Mouse (Mus musculus) testis, adult 2 months (tissue): ENCODE measurements around the gene Dera. TPM values are rescaled to one million over a fixed set of nuclear protein-coding genes. Genes with fewer than 3 reads are reported as not detected.

ENCODE experiments used
- H3K27ac ChIP-seq: fragments of 200-500 bp; 2 replicates; pipeline ENCODE4 v1.5.1; 2012; ENCODE audit warnings: low read depth, low read length; ENCODE audit not compliant: control insufficient read depth, insufficient read depth
- H3K27me3 ChIP-seq: fragments of 200-500 bp; 2 replicates; pipeline ENCODE4 v1.6.1; 2012; ENCODE audit warnings: mild to moderate bottlenecking, low read length, moderate library complexity; ENCODE audit not compliant: control insufficient read depth, insufficient read depth
- H3K36me3 ChIP-seq: fragments of 200-500 bp; 2 replicates; pipeline ENCODE4 v1.6.1; 2012; ENCODE audit warnings: mild to moderate bottlenecking, low read length; ENCODE audit not compliant: control insufficient read depth, insufficient read depth
- H3K4me1 ChIP-seq: fragments of 200-500 bp; 2 replicates; pipeline ENCODE4 v1.6.1; 2012; ENCODE audit warnings: low read length; ENCODE audit not compliant: control insufficient read depth, insufficient read depth
- H3K4me3 ChIP-seq: fragments of 200-500 bp; 2 replicates; pipeline ENCODE4 v1.5.1; 2012; ENCODE audit warnings: low read depth, mild to moderate bottlenecking, low read length, moderate library complexity, mixed read lengths; ENCODE audit not compliant: control insufficient read depth
- CTCF ChIP-seq: fragments of 200-500 bp; IDR thresholded peaks from 2 replicates; pipeline ENCODE4 v1.5.1; 2012; ENCODE audit warnings: low read depth, mild to moderate bottlenecking, inconsistent platforms, low read length, moderate library complexity; ENCODE audit not compliant: control insufficient read depth, insufficient read depth, insufficient replicate concordance
- POLR2A ChIP-seq: fragments of 200-500 bp; IDR thresholded peaks from 2 replicates; pipeline ENCODE4 v1.6.1; 2012; ENCODE audit warnings: low read depth, mild to moderate bottlenecking, inconsistent platforms, low read length, moderate library complexity; ENCODE audit not compliant: control insufficient read depth
- polyA plus RNA-seq: library from polyadenylated mRNA; depleted of rRNA; stranded (reverse); fragments of >200 nt; gene quantifications from 2 replicates; pipeline ENCODE4 v1.2.3, GENCODE M21; 2012

Dera gene
- polyA plus RNA-seq, 1 experiment: 4.3 TPM

- Histone ChIP-seq H3K36me3 (no peaks in the 10 kb centered on the region), H3K4me3 (no peak overlapping the region), H3K27me3 (no peaks in the 10 kb centered on the region), H3K27ac (no peak overlapping the region), H3K4me1 (no peaks in the 10 kb centered on the region)
- TF ChIP-seq POLR2A (no peak), CTCF (no peak)
Measured at GRCm38 (mm10) chr6:137810136-137810535, 55.8 kb downstream of the Dera start.

GRCm38 (mm10) chr6:137814006-137814405, 59.7 kb downstream of the Dera start:
- Histone ChIP-seq H3K27me3 (no peaks in the 10 kb centered on the region), H3K4me3 (no peak overlapping the region), H3K27ac (no peak overlapping the region), H3K4me1 (no peaks in the 10 kb centered on the region), H3K36me3 (no peaks in the 10 kb centered on the region)
- TF ChIP-seq CTCF: no peak
- no peak for TF ChIP-seq POLR2A

- no peaks in the 10 kb centered on the region for H3K4me1 ChIP-seq
- no peak overlapping the region for H3K27ac ChIP-seq
- H3K36me3 ChIP-seq: no peaks in the 10 kb centered on the region
- H3K4me3 ChIP-seq: no peak overlapping the region
- H3K27me3 ChIP-seq: no peaks in the 10 kb centered on the region
- TF ChIP-seq CTCF: no peak
- TF ChIP-seq POLR2A: no peak
Measured at GRCm38 (mm10) chr6:137816508-137816907, 62.2 kb downstream of the Dera start.

GRCm38 (mm10) chr6:137822550-137822949, 68.2 kb downstream of the Dera start:
- TF ChIP-seq POLR2A (no peak), CTCF (no peak)
- H3K27ac ChIP-seq: no peak overlapping the region
- no peaks in the 10 kb centered on the region for H3K27me3 ChIP-seq
- H3K36me3 ChIP-seq: no peaks in the 10 kb centered on the region
- peaks cover 3% of the 10 kb centered on the region for H3K4me1 ChIP-seq
- H3K4me3 ChIP-seq: no peak overlapping the region

- Histone ChIP-seq H3K4me1 (peaks cover 3% of the 10 kb centered on the region), H3K4me3 (no peak overlapping the region), H3K36me3 (no peaks in the 10 kb centered on the region), H3K27ac (no peak overlapping the region), H3K27me3 (no peaks in the 10 kb centered on the region)
- TF ChIP-seq POLR2A (no peak), CTCF (no peak)
Measured at GRCm38 (mm10) chr6:137824046-137825021, 70.0 kb downstream of the Dera start.

- no peak for TF ChIP-seq POLR2A
- TF ChIP-seq CTCF: no peak
- no peak overlapping the region for H3K27ac ChIP-seq
- H3K36me3 ChIP-seq: no peaks in the 10 kb centered on the region
- H3K27me3 ChIP-seq: no peaks in the 10 kb centered on the region
- peaks cover 3% of the 10 kb centered on the region for H3K4me1 ChIP-seq
- no peak overlapping the region for H3K4me3 ChIP-seq
Measured at GRCm38 (mm10) chr6:137825022-137825613, 70.8 kb downstream of the Dera start.

- no peaks in the 10 kb centered on the region for H3K27me3 ChIP-seq
- no peak overlapping the region for H3K27ac ChIP-seq
- no peaks in the 10 kb centered on the region for H3K36me3 ChIP-seq
- TF ChIP-seq CTCF (no peak), POLR2A (no peak)
- H3K4me3 ChIP-seq: no peak overlapping the region
- H3K4me1 ChIP-seq: no peaks in the 10 kb centered on the region
Measured at GRCm38 (mm10) chr6:137829056-137829776, 74.9 kb downstream of the Dera start.
